Mouse (Mus musculus) frontal cortex, adult 2 months (tissue): ENCODE measurements at regions not wholly inside any gene's neighbourhood (a gene's known extent, or its start where the extent isn't known, plus 50 kb on each side); places are given as distances from the start of the nearest gene placed in this dataset.
"Not testable (repeated sequence)": the region's sequence is repeated elsewhere in the genome, so short reads cannot be mapped to it uniquely, and the experiment has no call there.

Experiments
- DNase-seq, 2 experiments: peaks; one replicate each; pipeline ENCODE4 v3.0.0; 2022; ENCODE audit warnings: low spot score in 1 of 2; ENCODE audit errors: extremely low spot score in 1 of 2

- DNase-seq, result no peak
Observed at GRCm38 (mm10) chr3:18488886-18489285, 540.7 kb downstream of the Cypt12 start.

- no peak for DNase-seq
Observed at GRCm38 (mm10) chr3:18522562-18522961, 574.4 kb downstream of the Cypt12 start.

DNA sequence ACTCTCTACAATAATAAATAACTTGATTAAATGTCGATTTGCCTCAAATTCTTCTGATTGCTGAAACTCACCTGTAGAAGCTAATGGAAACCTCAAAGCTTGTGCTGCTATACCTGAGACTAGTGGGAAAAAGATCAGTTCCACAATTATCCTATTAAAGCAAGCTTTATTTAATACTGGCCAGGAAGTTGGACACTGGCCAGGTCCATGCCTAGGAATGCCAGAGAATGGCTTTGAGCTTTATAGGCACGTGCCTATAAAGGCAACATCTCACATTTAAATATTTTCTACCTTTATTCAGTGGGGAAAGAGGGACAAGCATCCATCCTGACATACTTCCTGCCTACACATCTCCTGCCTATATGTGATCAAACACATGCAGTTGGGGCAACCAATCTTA lies 575.8 kb downstream of the Cypt12 start:
- no peak for DNase-seq

DNA sequence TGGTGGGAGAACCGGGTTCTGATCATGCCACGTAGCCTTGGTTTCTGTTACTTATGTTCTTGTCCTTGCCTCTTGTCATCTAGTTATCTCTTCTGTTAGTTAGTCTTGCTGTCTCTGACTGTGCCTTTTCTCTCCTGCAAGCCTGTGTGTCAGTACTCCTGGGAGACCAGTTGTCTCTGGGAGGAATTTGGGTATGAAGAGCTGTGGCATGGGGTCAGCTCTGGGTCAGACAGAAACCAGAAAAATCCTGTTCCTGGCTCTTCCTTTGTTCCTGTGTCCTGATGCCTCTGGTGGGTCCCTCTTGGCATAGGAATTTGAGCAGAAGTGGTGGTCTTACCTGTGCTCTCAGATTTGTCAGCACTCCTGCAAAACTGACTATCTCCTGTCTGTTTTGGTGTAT lies 609.0 kb downstream of the Cypt12 start:
- no peak for DNase-seq

DNA sequence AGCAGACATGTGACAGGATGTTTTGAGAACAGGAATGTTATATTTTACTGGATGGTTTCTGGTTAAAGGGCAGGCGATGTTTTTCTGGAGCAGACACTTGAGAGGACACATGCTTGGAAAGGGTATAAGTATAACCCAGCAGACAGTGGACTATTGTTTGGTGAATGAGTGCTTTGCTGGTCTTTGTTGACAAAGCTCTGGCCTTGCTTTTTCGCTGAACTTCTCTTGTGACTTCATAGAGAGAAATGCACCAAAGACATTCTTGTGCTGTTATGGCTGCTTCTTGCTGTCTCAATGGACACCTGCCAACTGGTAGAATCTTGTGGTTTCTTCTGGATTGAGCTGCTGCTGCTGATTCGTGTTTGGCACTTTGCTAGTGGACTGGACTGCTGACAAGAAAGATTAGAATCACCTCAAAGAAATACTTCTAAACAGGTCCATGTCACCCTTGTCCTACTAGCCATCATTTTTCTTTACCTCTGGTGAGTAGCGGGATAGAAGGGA lies 612.1 kb downstream of the Cypt12 start:
- peak in 1 of 2 experiments; percentile 1 for DNase-seq

DNA sequence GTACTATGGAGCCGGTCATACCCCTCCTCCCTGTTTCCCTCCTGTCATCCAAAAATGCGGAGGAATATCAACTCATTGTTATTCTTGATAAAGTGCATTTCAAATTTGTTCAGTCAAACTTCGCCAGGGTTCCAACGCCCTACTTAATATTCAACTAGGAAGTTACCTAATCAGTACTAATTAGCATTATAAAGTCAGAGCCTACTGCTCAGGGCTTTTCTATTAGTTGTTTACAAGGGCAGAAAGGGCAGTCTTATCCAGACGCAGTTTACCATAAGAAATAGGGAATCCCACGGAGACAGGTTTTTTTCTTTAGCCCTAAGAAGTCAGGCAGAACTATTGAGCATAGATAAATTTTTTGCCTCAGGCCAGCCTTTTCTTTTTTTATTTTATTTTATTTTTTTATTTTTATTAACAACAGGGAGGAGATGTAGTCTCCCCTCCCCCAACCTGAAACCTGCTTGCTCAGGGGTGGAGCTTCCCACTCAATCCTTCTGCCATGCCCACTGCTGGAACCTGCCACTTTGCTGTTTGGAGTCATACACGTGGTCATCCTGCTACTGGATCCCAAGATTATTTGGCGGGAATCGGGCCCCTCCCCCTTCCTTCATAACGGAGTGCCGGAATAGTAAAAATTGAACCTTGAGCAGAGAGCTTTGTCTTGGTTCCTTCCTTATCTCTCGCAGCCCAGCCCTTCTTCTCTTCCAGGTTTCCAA lies 632.9 kb downstream of the Cypt12 start:
- DNase-seq, result not testable (repeated sequence)

DNA sequence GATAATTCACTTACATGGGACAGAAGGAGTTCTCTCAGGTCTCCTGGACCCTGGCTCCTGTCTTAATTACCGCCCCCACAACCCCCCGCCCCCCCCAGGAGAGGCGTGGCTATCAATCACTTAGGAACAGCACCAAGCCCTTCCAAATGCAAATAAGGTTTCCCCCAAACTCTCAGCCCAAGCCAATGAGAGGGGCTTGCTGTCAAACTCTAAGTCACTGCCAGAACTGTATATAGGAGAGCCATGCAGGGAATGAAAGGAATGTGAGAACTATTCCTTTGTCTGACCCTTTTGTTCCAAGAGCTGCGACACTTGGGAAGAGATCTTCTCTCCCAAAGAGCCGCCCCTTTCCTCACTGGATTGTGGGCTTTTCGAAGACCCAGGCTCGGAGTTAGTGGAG lies 672.4 kb downstream of the Cypt12 start:
- no peak for DNase-seq

DNA sequence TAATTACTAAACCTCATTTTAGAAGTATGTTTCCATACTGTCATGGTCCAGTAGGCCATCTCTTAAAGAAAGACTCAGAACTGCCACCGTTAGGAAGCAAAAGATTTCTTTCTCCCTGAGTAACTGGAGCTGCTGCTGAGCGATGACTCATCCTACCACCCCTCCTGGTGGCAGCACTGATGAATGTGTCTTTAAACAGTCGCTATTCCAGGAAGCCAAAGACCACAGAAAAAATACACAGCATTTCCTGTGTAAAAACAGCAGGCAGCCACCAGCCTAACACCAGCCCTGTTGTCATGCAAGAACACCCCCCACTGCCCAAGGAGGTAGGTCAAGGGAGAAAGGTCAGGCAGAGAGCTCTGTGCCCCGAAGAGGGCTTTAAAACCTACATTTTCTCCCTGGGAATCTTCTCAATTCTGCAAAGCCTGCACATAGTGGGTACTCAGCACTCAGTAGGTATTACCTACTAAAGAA lies 675.7 kb downstream of the Cypt12 start:
- DNase-seq, result peak; percentile 57 to 78

GRCm38 (mm10) chr3:18624381-18625145 lies 676.4 kb downstream of the Cypt12 start:
- DNase-seq, result peak in 1 of 2 experiments; percentile 75

DNA sequence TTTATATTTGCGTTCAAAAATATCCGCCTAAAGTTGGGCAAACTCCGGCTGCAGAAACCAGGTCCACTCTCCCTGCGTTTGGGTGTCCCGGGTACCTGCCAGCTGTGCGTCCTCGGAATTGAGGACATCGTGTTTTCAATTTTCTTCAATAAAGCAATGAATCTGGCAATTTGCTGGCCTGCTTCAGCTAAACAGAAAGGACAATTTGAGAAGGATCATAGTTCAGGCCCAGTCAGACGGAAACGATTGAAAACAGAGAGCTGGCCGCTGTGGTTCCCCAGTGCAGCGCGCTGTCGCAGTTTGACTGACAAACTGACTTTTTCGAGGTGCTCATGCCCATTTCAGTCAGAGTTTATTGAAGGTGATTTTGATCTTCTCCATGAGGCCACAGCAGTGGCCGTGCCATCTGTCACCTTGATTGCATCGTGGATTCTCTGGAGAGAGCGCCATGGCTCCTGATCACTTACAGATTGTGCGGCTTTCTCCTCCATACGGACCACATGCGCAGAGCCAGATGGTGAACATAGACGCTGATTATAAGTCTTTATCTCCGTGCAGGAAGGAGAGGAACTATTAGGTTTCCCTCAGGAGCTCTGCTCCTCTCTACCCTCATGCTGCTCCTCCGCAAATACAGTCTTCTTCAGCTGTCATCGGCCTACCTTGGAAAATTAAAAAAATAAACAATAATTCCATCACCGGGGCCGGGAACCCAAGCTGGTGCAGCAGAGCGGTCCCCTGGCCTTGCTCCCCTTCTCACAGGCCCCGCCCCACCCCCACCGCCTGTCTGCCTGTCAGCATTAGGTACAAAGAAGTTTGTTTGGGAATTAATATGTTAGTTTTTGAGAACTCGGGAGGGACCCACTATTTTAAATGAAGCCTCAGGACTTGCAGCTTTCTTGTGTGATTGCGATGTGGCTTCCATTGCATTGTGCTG lies 677.5 kb downstream of the Cypt12 start:
- no peak for DNase-seq

DNA sequence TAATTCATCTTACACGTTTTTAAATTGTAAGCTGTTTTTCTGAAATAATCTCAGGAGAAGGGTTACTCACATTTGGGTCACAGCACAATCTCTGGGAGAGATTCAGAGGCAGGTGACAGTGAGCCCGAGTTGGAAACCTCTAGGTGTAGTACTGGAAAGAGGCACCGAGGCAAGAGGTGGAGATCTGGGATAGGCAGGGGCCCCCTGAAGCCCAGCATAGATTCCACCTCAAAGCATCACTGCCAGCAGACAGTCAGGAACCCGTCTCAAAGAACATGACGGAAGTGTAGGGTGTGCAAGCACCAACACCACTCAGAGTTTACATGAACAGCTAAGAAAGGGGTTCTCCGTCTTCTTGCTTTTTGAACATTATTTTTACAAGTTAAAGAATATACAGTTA lies 678.2 kb downstream of the Cypt12 start:
- no peak for DNase-seq

GRCm38 (mm10) chr3:18626820-18627219 lies 678.6 kb downstream of the Cypt12 start:
- DNase-seq, result no peak

GRCm38 (mm10) chr3:18629233-18629632 lies 681.0 kb downstream of the Cypt12 start:
- no peak for DNase-seq

GRCm38 (mm10) chr3:18631601-18632000 lies 683.4 kb downstream of the Cypt12 start:
- no peak for DNase-seq

DNA sequence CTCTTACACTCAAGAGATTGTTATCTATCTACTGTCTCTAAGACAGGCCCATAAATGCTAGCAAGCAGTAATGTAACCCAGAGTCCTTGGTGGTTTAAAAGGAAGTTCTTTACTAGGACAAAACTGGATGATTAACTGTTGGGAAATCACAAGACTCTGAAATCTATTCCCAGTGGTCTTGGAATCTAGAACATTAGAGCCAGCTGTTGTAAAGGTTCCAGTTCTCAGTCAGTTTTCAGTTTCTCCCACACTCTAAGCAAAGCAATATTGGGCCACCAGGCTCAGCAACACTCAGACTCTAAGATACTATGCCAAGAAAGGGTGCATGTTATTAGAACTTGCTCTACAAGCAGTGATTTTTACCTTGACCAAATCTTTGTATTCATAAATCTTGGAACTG lies 686.6 kb downstream of the Cypt12 start:
- DNase-seq, result no peak

DNA sequence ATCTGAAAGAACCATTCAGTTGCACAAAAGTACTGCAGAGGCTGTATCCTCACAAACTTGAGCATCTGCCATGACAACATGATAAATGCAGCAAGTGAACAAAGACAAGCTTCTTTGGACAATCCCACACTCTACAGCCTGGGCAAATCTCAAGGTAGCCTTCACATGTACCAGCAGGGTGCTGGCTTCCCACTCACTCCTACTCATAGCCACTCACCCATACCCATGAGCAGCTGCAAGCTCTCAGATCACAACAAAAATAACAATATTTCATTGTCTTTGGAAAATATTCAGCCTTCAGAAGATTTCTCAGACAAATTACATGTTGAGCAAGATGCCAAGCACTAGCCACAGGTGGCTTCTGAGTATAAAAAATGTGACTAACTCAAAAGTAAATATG lies 689.3 kb downstream of the Cypt12 start:
- no peak for DNase-seq

- peak in 1 of 2 experiments; percentile 28 for DNase-seq
Observed at GRCm38 (mm10) chr3:18640286-18640685, 692.1 kb downstream of the Cypt12 start.

DNA sequence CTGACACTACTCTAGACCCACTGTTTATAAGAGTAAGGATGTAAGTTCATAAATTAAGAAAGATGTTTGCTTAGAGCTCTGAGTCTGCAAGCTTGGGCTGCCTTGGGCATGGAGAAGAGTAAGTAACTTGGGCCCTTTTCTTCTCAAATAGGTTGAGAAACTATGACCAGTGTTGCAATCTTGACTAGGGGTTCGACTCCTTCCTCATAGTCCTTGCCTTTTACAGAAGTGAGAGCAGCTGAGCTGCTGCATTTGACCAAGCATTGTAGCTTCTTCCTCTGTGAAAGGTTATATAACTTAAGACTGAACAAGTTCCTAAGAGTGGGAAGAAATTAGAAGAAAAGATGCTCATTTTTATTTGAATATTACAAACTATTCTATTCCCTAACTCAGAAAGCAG lies 693.5 kb downstream of the Cypt12 start:
- no peak for DNase-seq

GRCm38 (mm10) chr3:18643408-18644035 lies 695.3 kb downstream of the Cypt12 start:
- peak; percentile 47 to 71 for DNase-seq

- no peak for DNase-seq
Observed at GRCm38 (mm10) chr3:18645481-18645880, 697.3 kb downstream of the Cypt12 start.
